Mouse (Mus musculus): ENCODE measurements around the gene Tead1. TPM values are rescaled to one million over a fixed set of nuclear protein-coding genes. Genes with fewer than 3 reads are reported as not detected.

The Tead1 gene
- polyA plus RNA-seq, 1 experiment: not detected

DNA sequence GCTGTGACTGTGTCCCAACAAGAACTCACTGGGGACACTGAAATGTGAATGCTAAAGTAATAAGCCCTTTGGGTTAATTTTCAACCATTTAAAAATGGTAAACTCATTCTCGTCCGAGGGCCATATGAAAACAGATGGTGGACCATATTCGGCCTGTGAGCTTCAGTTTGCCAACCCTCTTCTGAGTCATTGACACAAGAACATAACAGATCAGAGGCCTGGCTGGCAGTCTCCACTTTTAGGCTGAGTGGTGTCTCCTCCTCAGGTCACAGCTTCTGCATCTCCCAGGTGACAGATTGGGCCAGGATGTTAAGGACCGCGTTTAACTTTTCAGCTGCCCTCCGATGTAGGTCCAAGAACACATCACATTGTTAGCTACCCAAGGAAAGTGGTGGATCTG, 37.6 kb downstream of the Tead1 start:
- 85% methylated on average over 6 of the region's 6 CpGs for WGBS
- Histone ChIP-seq H3K27ac (ENCODE audit: insufficient read depth, low read depth, low read length) (no peak overlapping the region), H3K4me1 (ENCODE audit: control insufficient read depth, insufficient read depth, low read length) (peaks cover 26% of the 10 kb centered on the region), H3K4me3 (ENCODE audit: insufficient read depth, low read depth, low read length) (no peak overlapping the region)
- TF ChIP-seq POLR2A (IDR thresholded peaks at IDR 0.05; ENCODE audit: insufficient read depth, low read depth, low read length): no peak
- no peak for TF ChIP-seq CTCF (IDR thresholded peaks at IDR 0.05; ENCODE audit: insufficient read depth, low read depth, low read length)

DNA sequence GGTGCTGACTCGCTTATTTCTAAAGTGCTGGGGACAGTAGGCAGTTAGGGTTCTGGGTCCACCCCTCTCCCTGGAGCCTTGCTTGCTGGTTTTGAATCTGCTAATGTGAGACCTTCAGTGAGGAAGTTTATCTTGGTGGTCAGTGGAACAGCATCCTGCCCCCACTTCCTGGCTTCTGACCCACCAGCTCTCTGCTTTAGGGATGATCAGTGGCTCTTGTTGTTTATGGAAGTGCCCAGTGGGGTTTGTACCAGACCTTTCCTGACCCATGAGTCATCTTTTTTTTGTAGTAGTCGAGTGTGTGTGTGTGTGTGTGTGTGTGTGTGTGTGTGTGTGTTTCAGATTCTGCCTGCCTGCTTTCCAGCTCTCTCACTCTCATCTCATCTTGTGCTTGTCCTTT, 38.6 kb downstream of the Tead1 start:
- Histone ChIP-seq H3K27ac (ENCODE audit: insufficient read depth, low read depth, low read length) (no peak overlapping the region), H3K4me1 (ENCODE audit: control insufficient read depth, insufficient read depth, low read length) (peaks cover 21% of the 10 kb centered on the region), H3K4me3 (ENCODE audit: insufficient read depth, low read depth, low read length) (no peak overlapping the region)
- 57% methylated on average over 2 of the region's 2 CpGs for WGBS
- TF ChIP-seq CTCF (IDR thresholded peaks at IDR 0.05; ENCODE audit: insufficient read depth, low read depth, low read length): no peak
- TF ChIP-seq POLR2A (IDR thresholded peaks at IDR 0.05; ENCODE audit: insufficient read depth, low read depth, low read length): no peak

DNA sequence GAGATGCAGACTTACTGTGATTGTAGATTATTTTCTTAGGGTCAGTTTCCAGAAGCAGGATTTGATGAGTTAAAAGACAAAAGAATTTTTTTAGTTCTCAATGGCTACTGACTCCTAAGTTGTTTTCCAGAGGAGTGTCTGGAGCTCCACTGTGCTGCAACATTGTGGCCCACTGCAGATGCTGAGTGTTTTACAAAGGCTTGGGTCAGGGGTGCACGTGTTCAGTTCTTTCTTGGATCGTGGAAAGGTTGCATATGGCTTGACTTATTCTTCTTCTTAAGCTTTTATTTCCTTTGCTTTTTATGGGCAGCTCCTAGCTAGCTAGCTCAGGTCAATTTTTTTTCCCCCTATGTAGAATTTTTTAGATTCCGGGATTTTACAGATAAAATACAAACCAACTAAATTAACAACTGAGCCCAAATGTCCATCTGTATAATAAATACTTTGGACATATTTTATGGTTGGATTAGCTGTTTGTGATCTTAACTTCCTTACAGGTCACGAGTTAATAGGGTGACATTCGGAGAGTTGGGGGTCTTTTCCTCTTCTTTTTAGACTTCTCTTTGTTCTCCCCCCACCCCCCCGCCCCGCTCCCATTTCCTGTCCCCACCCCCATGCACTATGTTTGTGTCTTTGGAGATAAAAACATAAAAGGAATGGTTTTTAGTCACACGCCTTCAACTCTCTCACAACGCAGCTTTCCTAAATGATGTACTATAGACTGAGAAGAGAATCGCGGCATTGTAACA, 40.5 kb downstream of the Tead1 start:
- no peak for TF ChIP-seq CTCF (IDR thresholded peaks at IDR 0.05; ENCODE audit: insufficient read depth, low read depth, low read length)
- no peak for TF ChIP-seq POLR2A (IDR thresholded peaks at IDR 0.05; ENCODE audit: insufficient read depth, low read depth, low read length)
- no peak overlapping the region for H3K4me3 ChIP-seq (ENCODE audit: insufficient read depth, low read depth, low read length)
- no peak overlapping the region for H3K27ac ChIP-seq (ENCODE audit: insufficient read depth, low read depth, low read length)
- peaks cover 17% of the 10 kb centered on the region for H3K4me1 ChIP-seq (ENCODE audit: control insufficient read depth, insufficient read depth, low read length)
- WGBS: 60% methylated on average over 11 of the region's 11 CpGs

DNA sequence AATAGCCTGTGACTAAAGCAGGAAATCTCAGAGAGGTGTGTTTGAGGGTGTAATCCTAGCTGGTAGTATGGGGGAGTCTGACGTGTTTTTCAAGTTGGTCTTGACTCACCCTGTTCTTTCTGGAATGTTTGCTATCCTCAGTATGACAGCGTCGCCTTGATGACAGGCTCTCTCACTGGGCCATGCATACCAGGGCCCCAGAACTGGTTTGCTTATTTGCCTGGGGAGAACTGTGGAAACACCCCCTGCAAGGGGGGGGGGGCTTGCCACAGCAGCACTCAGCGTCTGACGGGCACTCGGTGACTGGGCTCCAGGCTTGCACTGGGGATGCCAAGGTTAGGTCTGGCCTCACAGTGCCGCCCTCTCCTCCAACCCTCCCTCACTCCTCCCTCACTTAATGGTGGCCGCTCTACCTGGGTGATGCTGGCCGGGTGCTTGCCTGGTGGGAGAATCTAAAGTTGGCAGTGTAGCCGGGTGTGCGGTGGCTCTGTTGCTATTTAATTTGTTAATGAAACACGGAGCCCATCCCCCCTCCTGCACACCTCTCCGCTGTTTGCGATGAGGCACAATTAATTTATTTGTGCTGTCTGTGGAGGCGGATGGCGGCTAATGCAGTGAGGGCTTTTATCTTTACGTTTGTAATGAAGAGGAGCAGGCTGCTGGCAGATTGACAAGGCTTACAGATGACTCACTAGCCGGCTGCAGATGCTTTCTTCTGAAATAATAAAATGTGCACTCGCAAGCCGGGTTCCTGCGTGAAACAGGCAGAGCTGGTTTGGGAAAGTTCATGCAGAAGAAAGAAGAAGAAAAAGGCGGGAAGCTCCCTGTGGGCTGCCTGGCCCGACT, 41.2 kb downstream of the Tead1 start:
- no peak for TF ChIP-seq POLR2A (IDR thresholded peaks at IDR 0.05; ENCODE audit: insufficient read depth, low read depth, low read length)
- TF ChIP-seq CTCF (IDR thresholded peaks at IDR 0.05; ENCODE audit: insufficient read depth, low read depth, low read length): no peak
- peak overlapping the region; percentile 21 for H3K4me3 ChIP-seq (ENCODE audit: insufficient read depth, low read depth, low read length)
- no peak overlapping the region for H3K27ac ChIP-seq (ENCODE audit: insufficient read depth, low read depth, low read length)
- peaks cover 14% of the 10 kb centered on the region for H3K4me1 ChIP-seq (ENCODE audit: control insufficient read depth, insufficient read depth, low read length)
- WGBS: 12% methylated on average over 23 of the region's 23 CpGs

DNA sequence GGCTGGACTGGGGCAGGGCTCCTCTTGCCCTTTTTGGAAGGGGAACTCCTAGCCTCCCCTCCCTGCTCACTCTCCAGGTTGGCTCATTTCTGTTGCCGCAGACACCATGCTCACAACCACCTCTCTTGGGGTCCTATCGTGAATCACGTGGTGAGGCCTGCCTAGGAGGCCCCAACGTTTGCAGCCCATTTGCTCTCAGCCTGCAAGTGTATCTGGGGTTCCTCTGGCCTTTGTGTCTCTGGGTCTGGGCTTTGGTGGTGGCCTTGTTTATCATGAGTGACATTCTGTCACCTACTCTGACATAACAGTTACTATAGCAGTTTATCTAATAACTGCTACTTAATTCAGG, 41.8 kb downstream of the Tead1 start:
- peaks cover 14% of the 10 kb centered on the region for H3K4me1 ChIP-seq (ENCODE audit: control insufficient read depth, insufficient read depth, low read length)
- no peak overlapping the region for H3K4me3 ChIP-seq (ENCODE audit: insufficient read depth, low read depth, low read length)
- TF ChIP-seq CTCF (IDR thresholded peaks at IDR 0.05; ENCODE audit: insufficient read depth, low read depth, low read length): no peak
- TF ChIP-seq POLR2A (IDR thresholded peaks at IDR 0.05; ENCODE audit: insufficient read depth, low read depth, low read length): no peak
- no peak overlapping the region for H3K27ac ChIP-seq (ENCODE audit: insufficient read depth, low read depth, low read length)
- WGBS: 28% methylated on average over 4 of the region's 4 CpGs

DNA sequence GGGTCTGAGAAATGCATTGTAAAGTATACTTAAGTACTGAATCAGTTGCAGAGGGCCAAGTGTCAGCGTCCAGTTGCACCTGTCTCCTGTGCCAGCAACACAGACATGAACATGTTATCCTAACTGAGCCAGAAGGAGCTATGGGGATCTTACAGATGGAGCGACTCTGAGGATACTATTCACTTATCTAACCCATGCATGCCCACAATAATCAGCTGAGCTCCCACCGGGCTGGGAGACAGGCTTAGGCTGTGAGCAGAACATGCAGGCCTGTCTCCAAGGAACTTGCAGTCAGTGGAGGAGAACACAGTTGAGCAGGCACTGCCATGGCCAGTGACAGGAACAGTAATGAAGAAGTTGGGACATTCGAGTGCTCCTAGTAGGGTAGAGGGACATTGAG, 42.7 kb downstream of the Tead1 start:
- TF ChIP-seq POLR2A (IDR thresholded peaks at IDR 0.05; ENCODE audit: insufficient read depth, low read depth, low read length) (no peak), CTCF (IDR thresholded peaks at IDR 0.05; ENCODE audit: insufficient read depth, low read depth, low read length) (no peak)
- Histone ChIP-seq H3K4me3 (ENCODE audit: insufficient read depth, low read depth, low read length) (no peak overlapping the region), H3K27ac (ENCODE audit: insufficient read depth, low read depth, low read length) (no peak overlapping the region), H3K4me1 (ENCODE audit: control insufficient read depth, insufficient read depth, low read length) (peaks cover 14% of the 10 kb centered on the region)
- 91% methylated on average over 4 of the region's 4 CpGs for WGBS

DNA sequence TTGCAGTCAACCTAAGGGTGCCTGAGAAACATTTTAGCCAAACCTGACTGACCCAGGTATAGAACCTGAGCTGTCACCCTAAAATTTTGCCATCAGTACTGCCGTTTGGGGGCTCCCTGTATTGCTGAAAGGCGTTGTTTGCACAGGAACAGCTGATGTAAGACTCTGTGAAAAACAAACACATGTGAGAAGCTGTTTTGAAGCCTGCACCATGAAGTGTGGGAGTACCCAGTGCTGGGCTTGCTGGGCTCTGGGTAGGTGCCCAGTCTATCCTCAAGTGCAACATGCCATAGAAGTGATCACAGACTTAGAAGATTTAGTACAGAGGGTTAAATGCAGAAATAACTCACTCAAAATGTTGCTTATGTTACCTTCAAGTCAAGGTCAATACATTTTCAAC, 49.3 kb downstream of the Tead1 start:
- Histone ChIP-seq H3K4me3 (ENCODE audit: insufficient read depth, low read depth, low read length) (no peak overlapping the region), H3K4me1 (ENCODE audit: control insufficient read depth, insufficient read depth, low read length) (peaks cover 8% of the 10 kb centered on the region; the same call in 1 of the 2 replicates), H3K27ac (ENCODE audit: insufficient read depth, low read depth, low read length) (no peak overlapping the region)
- TF ChIP-seq CTCF (IDR thresholded peaks at IDR 0.05; ENCODE audit: insufficient read depth, low read depth, low read length): no peak
- TF ChIP-seq POLR2A (IDR thresholded peaks at IDR 0.05; ENCODE audit: insufficient read depth, low read depth, low read length): no peak
- 66% methylated on average over 2 of the region's 2 CpGs for WGBS

DNA sequence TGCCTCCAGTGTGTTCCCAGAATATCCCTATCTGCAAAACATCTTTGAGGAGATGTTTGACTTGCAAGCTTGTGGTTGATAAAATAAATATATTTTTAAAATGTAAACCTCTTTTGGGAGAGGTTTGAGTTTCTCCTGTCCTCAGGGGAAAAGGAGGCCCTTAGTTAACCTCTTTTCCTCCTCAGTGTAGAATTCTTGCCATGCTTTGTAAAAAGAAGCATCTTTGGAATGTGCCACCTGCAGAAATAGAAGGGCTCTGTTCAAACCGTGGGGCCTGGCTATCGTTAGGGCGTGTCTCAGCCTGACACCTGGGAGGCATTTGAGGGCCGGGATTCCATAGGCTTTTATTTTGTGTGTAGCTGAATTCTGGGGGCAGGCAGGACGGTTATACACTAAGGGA, 51.1 kb downstream of the Tead1 start:
- TF ChIP-seq CTCF (IDR thresholded peaks at IDR 0.05; ENCODE audit: insufficient read depth, low read depth, low read length) (no peak), POLR2A (IDR thresholded peaks at IDR 0.05; ENCODE audit: insufficient read depth, low read depth, low read length) (no peak)
- 75% methylated on average over 5 of the region's 5 CpGs for WGBS

DNA sequence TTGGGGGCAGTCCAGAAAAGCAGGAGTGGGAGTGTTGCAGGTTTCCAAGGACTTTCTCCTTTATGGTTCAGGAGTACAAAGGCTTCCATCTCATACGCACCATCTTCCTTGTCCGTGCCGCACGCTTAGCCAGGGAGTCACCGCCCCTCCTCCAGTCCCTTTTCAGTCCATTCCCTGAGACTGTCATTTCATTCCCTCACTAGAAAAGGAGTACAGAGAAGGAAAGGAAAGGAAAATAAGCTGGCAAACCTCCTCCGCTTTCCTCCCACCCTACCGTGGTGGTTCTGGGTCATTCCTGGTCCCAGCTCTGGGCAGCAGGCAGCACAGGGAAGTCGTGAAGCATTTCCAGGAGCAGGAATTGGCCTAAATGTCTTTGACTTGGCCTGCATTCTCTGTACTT, 52.5 kb downstream of the Tead1 start:
- Histone ChIP-seq H3K27ac (ENCODE audit: insufficient read depth, low read depth, low read length) (no peak overlapping the region), H3K4me1 (ENCODE audit: control insufficient read depth, insufficient read depth, low read length) (peaks cover 8% of the 10 kb centered on the region; the same call in 1 of the 2 replicates), H3K4me3 (ENCODE audit: insufficient read depth, low read depth, low read length) (no peak overlapping the region)
- TF ChIP-seq CTCF (IDR thresholded peaks at IDR 0.05; ENCODE audit: insufficient read depth, low read depth, low read length): no peak
- no peak for TF ChIP-seq POLR2A (IDR thresholded peaks at IDR 0.05; ENCODE audit: insufficient read depth, low read depth, low read length)
- 73% methylated on average over 8 of the region's 8 CpGs for WGBS

More for the DNA sequence above, 51.1 kb downstream of the Tead1 start:
- Histone ChIP-seq H3K4me1 (ENCODE audit: control insufficient read depth, insufficient read depth, low read length) (peaks cover 8% of the 10 kb centered on the region; the same call in 1 of the 2 replicates), H3K4me3 (ENCODE audit: insufficient read depth, low read depth, low read length) (no peak overlapping the region), H3K27ac (ENCODE audit: insufficient read depth, low read depth, low read length) (no peak overlapping the region)
